Comparison of ENCODE assay signal across 15 mouse cellular contexts in the genomic region with DNA sequence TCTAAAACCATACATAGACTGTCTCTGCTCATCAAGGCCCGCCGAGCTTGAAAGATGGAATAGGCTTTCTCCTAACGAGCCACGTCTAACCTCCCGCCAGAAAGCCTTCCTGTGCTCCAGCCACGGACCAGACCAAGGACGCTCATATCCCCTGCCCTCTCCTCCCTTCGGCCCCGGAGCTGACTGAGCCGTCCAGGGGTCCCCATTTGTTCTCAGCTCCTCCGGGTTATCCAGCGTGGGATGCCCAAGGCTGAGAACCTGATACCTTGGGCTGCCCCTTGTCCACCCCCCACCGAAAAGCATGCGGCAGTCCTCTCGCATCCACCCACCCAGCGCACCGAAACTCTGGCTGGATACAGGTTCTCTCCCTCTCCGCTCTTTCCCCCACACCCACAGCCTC. TPM values are rescaled to one million over a fixed set of nuclear protein-coding genes. Genes with fewer than 3 reads are reported as not detected.
DNase-seq lines count a peak whose midpoint lies in the region; ATAC-seq and TF ChIP-seq lines count a peak whose summit lies in the region.
"Had no signal": no experiment of that assay in that cellular context is flagged by ENCODE, and none has a peak within 500 bp of the region (broad histone marks: within the 10 kb centered on the region; RNA-seq: fewer than 3 reads in every experiment).

No protein-coding gene starts in this region.

- H3K27me3 ChIP-seq in hindbrain, embryonic 14.5 days (ENCODE audit: control insufficient read depth, insufficient read depth, low read length), result no peaks in the 10 kb centered on the region
- no peaks in the 10 kb centered on the region for H3K27me3 ChIP-seq in hindbrain, embryonic 10.5 days (ENCODE audit: insufficient read depth, poor library complexity, severe bottlenecking)
- no peaks in the 10 kb centered on the region for H3K27me3 ChIP-seq in liver, embryonic 13.5 days
- H3K27me3 ChIP-seq in liver, embryonic 12.5 days (replicated peaks), result no peaks in the 10 kb centered on the region
- no peaks in the 10 kb centered on the region for H3K27me3 ChIP-seq in E14TG2a.4 (ENCODE audit: insufficient read depth, low read length)
- H3K27me3 ChIP-seq in MEL (ENCODE audit: control insufficient read depth in 1 of 2, insufficient read depth in 2 of 2, low read length in 2 of 2), result no peaks in the 10 kb centered on the region
- H3K27me3 ChIP-seq: forebrain, embryonic 13.5 days had no signal

- ATAC-seq in hindbrain, embryonic 14.5 days (ENCODE audit: low FRiP score), result 0 out of 2 replicates have a peak, but pooled peaks have one; percentile 34
- 0 out of 2 replicates have a peak, but pooled peaks have one; percentile 43 for ATAC-seq in liver, embryonic 13.5 days (ENCODE audit: low read depth)
- ATAC-seq in liver, embryonic 12.5 days, result no peak
- ATAC-seq: forebrain, embryonic 13.5 days had no signal

- no peak overlapping the region for H3K27ac ChIP-seq in hindbrain, embryonic 14.5 days
- H3K27ac ChIP-seq in hindbrain, embryonic 10.5 days, result no peak overlapping the region
- H3K27ac ChIP-seq in liver, embryonic 13.5 days, result no peak overlapping the region
- no peak overlapping the region for H3K27ac ChIP-seq in liver, embryonic 12.5 days
- H3K27ac ChIP-seq in MEL (ENCODE audit: control insufficient read depth, low read depth, low read length), result peak overlapping the region; percentile 56; the same call in 1 of the 2 replicates
- H3K27ac ChIP-seq: forebrain, embryonic 13.5 days; macrophage had no signal

- no peak for TF ChIP-seq RAD21 in MEL (IDR thresholded peaks at IDR 0.05; ENCODE audit: low read depth, low read length)

- DNase-seq in hindbrain, embryonic 14.5 days (ENCODE audit: low spot score), result no peak
- DNase-seq in hindbrain, embryonic 10.5 days (ENCODE audit: low spot score), result no peak
- DNase-seq in liver, embryonic 13.5 days, result no peak
- DNase-seq in MEL (ENCODE audit: low read depth, low spot score), result no peak
- DNase-seq in yolk sac, embryonic 10.5 days (ENCODE audit: low spot score), result no peak
- DNase-seq: cerebellum, postnatal 10 days; kidney, adult 11 months; layer of hippocampus, adult 9-11 months; right cerebral cortex, postnatal 14 days; thymus, postnatal 25 days had no signal

- TF ChIP-seq POLR2A in MEL (IDR thresholded peaks at IDR 0.05; ENCODE audit: control insufficient read depth in 1 of 2, insufficient read depth in 1 of 2, low read depth in 1 of 2, low read length in 2 of 2, poor library complexity in 1 of 2), result no peak

- H3K4me1 ChIP-seq in hindbrain, embryonic 14.5 days (replicated peaks; ENCODE audit: control insufficient read depth, insufficient read depth, low read length), result no peaks in the 10 kb centered on the region
- 0 out of 2 replicates have a peak, but pooled peaks cover 4% of the 10 kb centered on the region for H3K4me1 ChIP-seq in hindbrain, embryonic 10.5 days (replicated peaks)
- peaks cover 25% of the 10 kb centered on the region for H3K4me1 ChIP-seq in liver, embryonic 13.5 days (replicated peaks)
- H3K4me1 ChIP-seq in liver, embryonic 12.5 days, result peaks cover 27% of the 10 kb centered on the region
- H3K4me1 ChIP-seq in E14TG2a.4 (replicated peaks; ENCODE audit: low read depth, low read length), result peaks cover 24% of the 10 kb centered on the region
- H3K4me1 ChIP-seq in MEL (ENCODE audit: control insufficient read depth in 1 of 2, insufficient read depth in 2 of 2, low read length in 2 of 2), result peaks cover 4 to 8% of the 10 kb centered on the region in 2 experiments; a peak in 3 of 4 replicates
- H3K4me1 ChIP-seq: forebrain, embryonic 13.5 days had no signal

- no peak overlapping the region for H3K9ac ChIP-seq in hindbrain, embryonic 14.5 days
- no peak overlapping the region for H3K9ac ChIP-seq in liver, embryonic 13.5 days
- no peak overlapping the region for H3K9ac ChIP-seq in liver, embryonic 12.5 days
- H3K9ac ChIP-seq in MEL (ENCODE audit: control insufficient read depth, low read depth, low read length, poor library complexity, severe bottlenecking), result no peak overlapping the region; the same call in 1 of the 2 replicates
- H3K9ac ChIP-seq: forebrain, embryonic 13.5 days had no signal

- peaks cover 10% of the 10 kb centered on the region for H3K79me2 ChIP-seq in MEL (ENCODE audit: control insufficient read depth, insufficient read depth, low read length, poor library complexity)

- H3K4me2 ChIP-seq in hindbrain, embryonic 14.5 days (replicated peaks), result no peak overlapping the region
- H3K4me2 ChIP-seq in liver, embryonic 13.5 days, result no peak overlapping the region
- H3K4me2 ChIP-seq in liver, embryonic 12.5 days, result no peak overlapping the region
- H3K4me2 ChIP-seq: forebrain, embryonic 13.5 days; heart, embryonic 11.5 days had no signal

- TF ChIP-seq EP300 in MEL (IDR thresholded peaks at IDR 0.05; ENCODE audit: low read depth in 1 of 2, low read length in 2 of 2), result no peak

- H3K4me3 ChIP-seq in hindbrain, embryonic 14.5 days (replicated peaks; ENCODE audit: low read length), result no peak overlapping the region
- no peak overlapping the region for H3K4me3 ChIP-seq in hindbrain, embryonic 10.5 days
- no peak overlapping the region for H3K4me3 ChIP-seq in liver, embryonic 13.5 days (replicated peaks)
- H3K4me3 ChIP-seq in liver, embryonic 12.5 days, result no peak overlapping the region
- H3K4me3 ChIP-seq in E14TG2a.4 (replicated peaks; ENCODE audit: low read length) (peak overlapping the region; percentile 66), MEL (ENCODE audit: control insufficient read depth in 1 of 2, insufficient read depth in 1 of 2, low read depth in 2 of 2, low read length in 2 of 2) (no peak overlapping the region)
- H3K4me3 ChIP-seq: forebrain, embryonic 13.5 days had no signal

- WGBS in hindbrain, embryonic 14.5 days, result 61% methylated on average over 18 of the region's 18 CpGs
- WGBS in hindbrain, embryonic 10.5 days, result 45% methylated on average over 18 of the region's 18 CpGs
- 67% methylated on average over 18 of the region's 18 CpGs for WGBS in liver, embryonic 13.5 days (ENCODE audit: insufficient replicate concordance)
- WGBS in liver, embryonic 12.5 days (ENCODE audit: insufficient replicate concordance), result 70% methylated on average over 18 of the region's 18 CpGs

- no peaks in the 10 kb centered on the region for H3K36me3 ChIP-seq in hindbrain, embryonic 14.5 days (replicated peaks; ENCODE audit: control insufficient read depth, insufficient read depth)
- peaks cover 7% of the 10 kb centered on the region for H3K36me3 ChIP-seq in hindbrain, embryonic 10.5 days
- H3K36me3 ChIP-seq in liver, embryonic 13.5 days, result 0 out of 2 replicates have a peak, but pooled peaks cover 3% of the 10 kb centered on the region
- H3K36me3 ChIP-seq in liver, embryonic 12.5 days, result peaks cover 7% of the 10 kb centered on the region
- H3K36me3 ChIP-seq in E14TG2a.4 (ENCODE audit: insufficient read depth, low read length) (no peaks in the 10 kb centered on the region), MEL (ENCODE audit: control insufficient read depth in 1 of 2, insufficient read depth in 2 of 2, low read length in 2 of 2) (peaks cover 0 to 9% of the 10 kb centered on the region in 2 experiments; a peak in 2 of 4 replicates)

- no peaks in the 10 kb centered on the region for H3K9me3 ChIP-seq in hindbrain, embryonic 14.5 days (ENCODE audit: control insufficient read depth, low read length)
- H3K9me3 ChIP-seq in hindbrain, embryonic 10.5 days, result no peaks in the 10 kb centered on the region
- no peaks in the 10 kb centered on the region for H3K9me3 ChIP-seq in liver, embryonic 13.5 days (replicated peaks)
- H3K9me3 ChIP-seq in liver, embryonic 12.5 days (replicated peaks), result no peaks in the 10 kb centered on the region
- H3K9me3 ChIP-seq in E14TG2a.4 (ENCODE audit: low read length) (no peaks in the 10 kb centered on the region), MEL (replicated peaks; ENCODE audit: insufficient read depth, low read length) (no peaks in the 10 kb centered on the region)
- H3K9me3 ChIP-seq: forebrain, embryonic 13.5 days had no signal

- no peak for TF ChIP-seq CTCF in E14TG2a.4 (conservative IDR thresholded peaks at IDR 0.05; ENCODE audit: low read length)
- no peak for TF ChIP-seq CTCF in MEL (IDR thresholded peaks at IDR 0.05 in 2 of 3, conservative IDR thresholded peaks at IDR 0.05 in 1 of 3; ENCODE audit: control insufficient read depth in 1 of 3, insufficient read depth in 1 of 3, low read depth in 2 of 3, low read length in 3 of 3, poor library complexity in 1 of 3, severe bottlenecking in 1 of 3)

TF ChIP-seq in MEL, 35 proteins besides CTCF, POLR2A, EP300 and RAD21:
- TF ChIP-seq CHD2 (IDR thresholded peaks at IDR 0.05; ENCODE audit: low read length), result no peak
- no peak for TF ChIP-seq MYC (IDR thresholded peaks at IDR 0.05; ENCODE audit: low read depth, low read length)
- TF ChIP-seq KAT2A (conservative IDR thresholded peaks at IDR 0.05; ENCODE audit: low read depth, low read length), result no peak
- no peak for TF ChIP-seq CHD1 (IDR thresholded peaks at IDR 0.05; ENCODE audit: low read depth, low read length)
- no peak for TF ChIP-seq BHLHE40 (IDR thresholded peaks at IDR 0.05; ENCODE audit: borderline replicate concordance, low read depth, low read length)
- TF ChIP-seq HCFC1 (IDR thresholded peaks at IDR 0.05; ENCODE audit: low read depth, low read length), result no peak

RNA-seq across cellular contexts. Expression of gene Abi1, which starts 24.7 kb away (rescaled TPM):
- polyA plus RNA-seq in hindbrain, embryonic 14.5 days (2014; fragmentation: Nextera tagmentation; extraction: Ambion mirVana), result 62.2 and 67.9 TPM in 2 replicates
- 33.6 and 36.8 TPM in 2 replicates for polyA plus RNA-seq in hindbrain, embryonic 10.5 days (2016; fragmentation: Nextera tagmentation; extraction: Ambion mirVana)
- 16.2 and 21.1 TPM in 2 replicates for polyA plus RNA-seq in liver, embryonic 13.5 days (2015; fragmentation: Nextera tagmentation; extraction: Ambion mirVana)
- 21.0 and 21.3 TPM in 2 replicates for polyA plus RNA-seq in liver, embryonic 12.5 days (2016; fragmentation: Nextera tagmentation; extraction: Ambion mirVana)
- 31.9 and 41.0 TPM in 2 replicates for total RNA-seq in MEL (2012; rRNA removed)
- polyA plus RNA-seq in MEL (2012; ENCODE audit: insufficient read depth in 1 of 2, insufficient read length in 2 of 2, low read depth in 1 of 2, low replicate concordance in 2 of 2, missing spikeins in 1 of 2), result 10 to 100 TPM in 1 of 2 experiments, not detected in 1; 69.8 TPM

RNA-seq across cellular contexts. Expression of gene Acbd5, which starts 52.6 kb away (rescaled TPM):
- polyA plus RNA-seq in hindbrain, embryonic 14.5 days (2014; fragmentation: Nextera tagmentation; extraction: Ambion mirVana), result 64.1 and 67.2 TPM in 2 replicates
- polyA plus RNA-seq in hindbrain, embryonic 10.5 days (2016; fragmentation: Nextera tagmentation; extraction: Ambion mirVana), result 36.5 and 38.8 TPM in 2 replicates
- polyA plus RNA-seq in liver, embryonic 13.5 days (2015; fragmentation: Nextera tagmentation; extraction: Ambion mirVana), result 14.4 and 17.5 TPM in 2 replicates
- 18.3 and 18.6 TPM in 2 replicates for polyA plus RNA-seq in liver, embryonic 12.5 days (2016; fragmentation: Nextera tagmentation; extraction: Ambion mirVana)
- total RNA-seq in MEL (2012; rRNA removed), result 6.0 and 6.3 TPM in 2 replicates
- 1 to 10 TPM in 1 of 2 experiments, not detected in 1; 6.5 TPM for polyA plus RNA-seq in MEL (2012; ENCODE audit: insufficient read depth in 1 of 2, insufficient read length in 2 of 2, low read depth in 1 of 2, low replicate concordance in 2 of 2, missing spikeins in 1 of 2)
